Mouse (Mus musculus) intestine, embryonic 14.5 days (tissue): ENCODE results near the gene Stox1. TPM values are rescaled to one million over a fixed set of nuclear protein-coding genes. Genes with fewer than 3 reads are reported as not detected.
"Not testable (repeated sequence)": the region's sequence is repeated elsewhere in the genome, so short reads cannot be mapped to it uniquely, and the experiment has no call there.

ENCODE experiments used
- ATAC-seq: fragments of 200-750 bp; cut with Nextera tagmentation; replicated peaks from 2 replicates; pipeline ENCODE4 v1.8.0; 2017; ENCODE audit warnings: low read depth, moderate number of reproducible peaks, moderate TSS enrichment, moderate library complexity; ENCODE audit not compliant: low FRiP score, low TSS enrichment
- DNase-seq: peaks from one replicate; pipeline ENCODE4 v3.0.0-alpha.2; 2018; ENCODE audit warnings: low spot score
- H3K27ac ChIP-seq: fragments of 300-500 bp; sonication (generic); 2 replicates; pipeline ENCODE4 v1.5.1; 2014; ENCODE audit warnings: low read depth, mild to moderate bottlenecking, control low read depth
- H3K27me3 ChIP-seq: fragments of 300-500 bp; sonication (generic); replicated peaks from 2 replicates; pipeline ENCODE4 v1.6.1; 2014; ENCODE audit warnings: low read length, control low read depth; ENCODE audit not compliant: control insufficient read depth, insufficient read depth
- H3K36me3 ChIP-seq: fragments of 300-500 bp; sonication (generic); 2 replicates; pipeline ENCODE4 v1.6.1; 2014; ENCODE audit warnings: low read length, control low read depth; ENCODE audit not compliant: control insufficient read depth, insufficient read depth
- H3K4me1 ChIP-seq: fragments of 300-500 bp; sonication (generic); replicated peaks from 2 replicates; pipeline ENCODE4 v1.6.1; 2014; ENCODE audit warnings: low read length, control low read depth, mixed read lengths; ENCODE audit not compliant: control insufficient read depth, insufficient read depth
- H3K4me2 ChIP-seq: fragments of 300-500 bp; sonication (generic); 2 replicates; pipeline ENCODE4 v1.6.1; 2014; ENCODE audit warnings: low read length
- H3K4me3 ChIP-seq: fragments of 300-500 bp; sonication (generic); 2 replicates; pipeline ENCODE4 v1.5.1; 2014; ENCODE audit warnings: low read depth, low read length, control low read depth, mixed read lengths
- H3K9ac ChIP-seq: fragments of 300-500 bp; sonication (generic); 2 replicates; pipeline ENCODE4 v1.6.1; 2014; ENCODE audit warnings: mild to moderate bottlenecking, low read length
- H3K9me3 ChIP-seq: fragments of 300-500 bp; sonication (generic); 2 replicates; pipeline ENCODE4 v1.6.1; 2016; ENCODE audit warnings: low read length, control low read depth; ENCODE audit not compliant: control insufficient read depth
- WGBS: fragments of 180-500 bp; shearing (Covaris S2); extraction: QIAGEN DNeasy Blood & Tissue Kit; methylation state at CpG from one replicate; pipeline ENCODE4 v1.1.7; 2014; 5-methylcytosine and 5-hydroxymethylcytosine counted together
- polyA plus RNA-seq: library from polyadenylated mRNA; unstranded; fragments of >200 nt; fragmentation: Nextera tagmentation; extraction: Ambion mirVana; gene quantifications from 2 replicates; pipeline ENCODE4 v1.2.1, GENCODE M21; 2014

Gene Stox1
- 0.95 and 1.4 TPM in 2 replicates for polyA plus RNA-seq

DNA sequence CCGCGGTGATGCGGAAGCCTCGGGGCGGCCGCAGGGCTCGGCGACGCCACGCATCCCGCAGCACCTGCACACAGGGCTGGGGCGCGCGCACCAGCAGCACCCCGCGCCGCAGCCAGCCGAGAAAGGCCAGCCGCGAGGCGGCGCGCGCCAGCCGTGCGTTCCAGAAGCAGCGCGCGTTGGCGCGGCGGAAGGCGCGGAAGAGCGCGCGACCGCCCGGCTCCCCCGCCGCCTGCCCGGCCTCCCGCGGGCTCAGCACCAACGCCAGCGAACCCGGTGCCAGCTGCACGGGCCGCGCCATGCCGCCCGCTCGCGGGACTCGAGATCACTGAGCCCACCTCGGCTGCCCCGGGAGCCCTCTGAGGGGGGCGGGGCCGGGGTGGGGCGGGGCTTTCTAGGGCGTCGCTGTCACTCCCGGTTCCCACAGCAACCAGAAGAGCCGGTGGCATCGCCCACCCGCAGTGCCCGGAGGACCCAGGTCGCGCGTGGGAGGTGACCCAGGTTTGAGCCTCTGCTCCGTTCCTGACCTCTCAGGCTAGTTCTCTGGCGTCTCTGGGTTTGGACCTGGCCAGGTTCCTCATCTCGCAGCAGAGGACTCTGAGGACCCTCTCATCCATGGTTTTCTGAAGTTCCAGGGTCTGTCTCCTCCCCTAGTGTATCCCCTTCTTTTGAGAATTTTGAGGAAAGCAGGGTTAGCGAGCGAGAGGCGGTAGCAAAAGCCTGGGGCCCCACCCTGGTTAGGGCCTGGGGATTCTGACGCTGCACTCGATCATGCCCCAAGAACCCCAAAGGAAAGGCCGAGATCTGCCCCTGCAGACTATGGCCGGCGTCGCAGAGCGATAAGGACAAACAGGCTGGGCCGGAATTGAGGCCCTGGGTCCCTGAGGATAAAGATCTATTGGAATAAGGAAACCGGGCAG lies at the start of gene Stox1:
Stox1 (minus strand) TSS at position 358 of the 917 bp plus-strand sequence.
- H3K36me3 ChIP-seq: no peaks in the 10 kb centered on the region
- 0 out of 2 replicates have a peak, but pooled peaks cover 4% of the 10 kb centered on the region for H3K4me1 ChIP-seq
- H3K27me3 ChIP-seq: peaks cover 9% of the 10 kb centered on the region; the same call in 1 of the 2 replicates
- no peak within 1 kb of the TSS for H3K27ac ChIP-seq
- 1% methylated on average over 74 of the region's 85 CpGs for WGBS
- peak within 1 kb of the TSS; percentile 91 for H3K4me2 ChIP-seq
- peak within 1 kb of the TSS; percentile 47 for H3K9ac ChIP-seq
- H3K4me3 ChIP-seq: peak within 1 kb of the TSS; percentile 77
- H3K9me3 ChIP-seq: no peaks in the 10 kb centered on the region
- DNase-seq (peak; percentile 77), ATAC-seq (peak; percentile 87)

- Histone ChIP-seq H3K36me3 (peaks cover 98% of the 10 kb centered on the region), H3K4me1 (no peaks in the 10 kb centered on the region), H3K4me2 (no peak overlapping the region), H3K9me3 (no peaks in the 10 kb centered on the region), H3K9ac (no peak overlapping the region), H3K27me3 (no peaks in the 10 kb centered on the region), H3K4me3 (no peak overlapping the region), H3K27ac (no peak overlapping the region)
- DNase-seq (peak; percentile 3), ATAC-seq (no peak)
- WGBS: 82% methylated on average over 6 of the region's 6 CpGs
Measured at GRCm38 (mm10) chr10:62750781-62751180, 24.9 kb upstream of the Stox1 start.

DNA sequence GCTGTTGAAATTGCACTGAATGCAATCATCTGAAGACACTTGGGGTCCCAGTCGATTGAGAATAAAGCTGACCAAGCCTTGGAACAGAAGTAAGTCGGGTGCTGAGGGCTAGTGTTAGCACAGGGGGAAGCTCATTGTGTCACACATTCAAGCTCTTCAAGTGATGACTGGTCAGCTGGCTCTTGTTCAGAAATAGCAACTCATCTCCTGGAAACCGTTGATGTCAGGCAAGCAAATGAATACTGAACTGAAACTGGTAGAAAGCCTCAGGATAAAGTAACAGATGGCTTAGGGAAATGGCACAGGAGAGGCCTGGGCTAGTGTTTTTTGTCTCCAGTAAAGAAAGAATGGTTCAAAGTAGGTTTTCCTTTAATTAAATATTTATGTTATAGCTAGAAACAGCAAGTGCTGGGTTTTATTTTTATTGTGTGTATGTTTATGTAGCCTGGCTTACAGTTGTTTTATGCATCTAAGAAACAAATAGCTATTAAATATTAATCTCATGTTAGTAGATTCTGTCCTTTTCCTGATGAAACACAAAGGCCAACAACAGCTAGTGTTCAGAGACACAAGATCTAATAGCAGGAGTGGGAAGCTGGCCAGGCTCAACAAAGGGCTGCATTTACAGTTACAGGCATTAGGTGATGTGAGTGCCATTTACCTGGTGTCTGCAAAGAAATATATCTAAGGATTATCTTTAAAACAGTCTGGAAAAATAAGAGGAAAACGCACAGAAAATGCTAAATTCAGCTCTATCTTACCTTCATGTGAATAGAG lies 14.2 kb upstream of the Stox1 start:
- no peaks in the 10 kb centered on the region for H3K27me3 ChIP-seq
- H3K36me3 ChIP-seq: peaks cover 46% of the 10 kb centered on the region

GRCm38 (mm10) chr10:62736965-62737688 lies 11.2 kb upstream of the Stox1 start:
- ATAC-seq (no peak), DNase-seq (no peak)
- no peaks in the 10 kb centered on the region for H3K27me3 ChIP-seq

More for the DNA sequence above, 14.2 kb upstream of the Stox1 start:
- H3K4me1 ChIP-seq: no peaks in the 10 kb centered on the region
- 79% methylated on average over 4 of the region's 4 CpGs for WGBS
- no peak overlapping the region for H3K4me3 ChIP-seq
- no peak overlapping the region for H3K9ac ChIP-seq
- no peak overlapping the region for H3K27ac ChIP-seq
- H3K9me3 ChIP-seq: no peaks in the 10 kb centered on the region
- no peak overlapping the region for H3K4me2 ChIP-seq
- ATAC-seq: no peak
- DNase-seq: no peak

DNA sequence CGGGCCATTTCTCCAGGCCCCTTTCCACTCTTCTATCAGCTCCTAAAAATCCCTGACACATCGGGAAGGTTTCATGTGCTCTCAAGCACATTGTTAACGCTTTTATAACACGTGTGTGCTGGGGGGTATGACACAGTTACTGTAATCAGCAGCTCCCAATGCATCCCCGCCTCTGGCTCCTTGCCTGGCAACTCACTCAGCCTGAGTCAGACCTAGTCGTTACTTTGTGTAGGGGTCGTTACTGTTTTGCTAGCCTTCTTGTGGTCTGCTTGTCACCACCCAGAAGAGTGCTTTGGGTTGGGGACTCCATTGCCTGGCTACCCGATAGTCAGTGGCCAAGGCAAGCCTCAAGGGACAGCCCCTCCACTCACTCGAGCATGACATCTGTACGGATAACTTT lies 4.9 kb upstream of the Stox1 start:
- 76% methylated on average over 10 of the region's 10 CpGs for WGBS

More at GRCm38 (mm10) chr10:62736965-62737688, 11.2 kb upstream of the Stox1 start:
- H3K36me3 ChIP-seq: peaks cover 22% of the 10 kb centered on the region
- no peak overlapping the region for H3K9ac ChIP-seq
- H3K4me2 ChIP-seq: no peak overlapping the region
- H3K9me3 ChIP-seq: no peaks in the 10 kb centered on the region
- WGBS: 44% methylated on average over 4 of the region's 4 CpGs
- no peak overlapping the region for H3K27ac ChIP-seq
- no peaks in the 10 kb centered on the region for H3K4me1 ChIP-seq
- H3K4me3 ChIP-seq: no peak overlapping the region

GRCm38 (mm10) chr10:62724936-62725335 lies 992 bp downstream of the Stox1 start:
- H3K27ac ChIP-seq: no peak overlapping the region
- H3K4me1 ChIP-seq: 0 out of 2 replicates have a peak, but pooled peaks cover 4% of the 10 kb centered on the region
- peak overlapping the region; percentile 91 for H3K4me2 ChIP-seq
- no peaks in the 10 kb centered on the region for H3K36me3 ChIP-seq
- H3K4me3 ChIP-seq: no peak overlapping the region
- peaks cover 9% of the 10 kb centered on the region; the same call in 1 of the 2 replicates for H3K27me3 ChIP-seq
- WGBS: 14% methylated on average over 7 of the region's 7 CpGs
- no peak overlapping the region for H3K9ac ChIP-seq
- no peak for DNase-seq
- H3K9me3 ChIP-seq: no peaks in the 10 kb centered on the region
- no peak for ATAC-seq

More for the DNA sequence above, 4.9 kb upstream of the Stox1 start:
- Histone ChIP-seq H3K4me2 (no peak overlapping the region), H3K36me3 (no peaks in the 10 kb centered on the region), H3K4me3 (no peak overlapping the region), H3K9me3 (no peaks in the 10 kb centered on the region), H3K9ac (no peak overlapping the region), H3K27ac (no peak overlapping the region), H3K4me1 (0 out of 2 replicates have a peak, but pooled peaks cover 4% of the 10 kb centered on the region), H3K27me3 (no peaks in the 10 kb centered on the region)
- DNase-seq: no peak
- no peak for ATAC-seq

DNA sequence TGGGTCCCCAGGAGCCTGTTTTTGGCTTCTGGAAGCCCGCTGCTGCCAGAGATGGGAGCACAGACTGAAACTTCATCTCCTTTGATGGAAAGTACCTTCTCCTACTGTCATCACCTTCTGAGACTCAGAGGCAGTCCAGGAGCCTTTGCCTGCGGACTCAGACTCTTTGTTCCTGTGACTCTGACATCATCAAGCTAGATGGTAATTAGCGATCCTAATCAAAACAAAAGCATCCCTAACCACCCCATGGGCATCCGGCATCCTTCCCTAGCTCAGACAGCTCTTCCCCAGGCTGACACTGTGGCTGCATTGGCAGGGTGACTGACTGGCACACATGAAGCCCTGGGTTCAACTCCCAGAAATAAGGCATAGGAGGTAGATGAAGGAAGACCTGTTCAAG lies 3.2 kb downstream of the Stox1 start:
- Histone ChIP-seq H3K9ac (no peak overlapping the region), H3K27ac (no peak overlapping the region), H3K4me3 (no peak overlapping the region), H3K4me2 (no peak overlapping the region), H3K36me3 (no peaks in the 10 kb centered on the region), H3K4me1 (0 out of 2 replicates have a peak, but pooled peaks cover 4% of the 10 kb centered on the region), H3K27me3 (peaks cover 9% of the 10 kb centered on the region; the same call in 1 of the 2 replicates), H3K9me3 (no peaks in the 10 kb centered on the region)
- ATAC-seq (no peak), DNase-seq (no peak)
- WGBS: 40% methylated on average over 4 of the region's 4 CpGs

- not testable (repeated sequence) for H3K9me3 ChIP-seq, H3K4me1 ChIP-seq, H3K4me2 ChIP-seq, ATAC-seq, H3K4me3 ChIP-seq, H3K27ac ChIP-seq, H3K9ac ChIP-seq, H3K27me3 ChIP-seq, H3K36me3 ChIP-seq
- peak; percentile 32 for DNase-seq
- 85% methylated on average over 7 of the region's 8 CpGs for WGBS
Measured at GRCm38 (mm10) chr10:62720574-62720973, 5.4 kb downstream of the Stox1 start.
